Mouse (Mus musculus): Measurements from ENCODE around the gene Celf2.

The Celf2 gene

DNA sequence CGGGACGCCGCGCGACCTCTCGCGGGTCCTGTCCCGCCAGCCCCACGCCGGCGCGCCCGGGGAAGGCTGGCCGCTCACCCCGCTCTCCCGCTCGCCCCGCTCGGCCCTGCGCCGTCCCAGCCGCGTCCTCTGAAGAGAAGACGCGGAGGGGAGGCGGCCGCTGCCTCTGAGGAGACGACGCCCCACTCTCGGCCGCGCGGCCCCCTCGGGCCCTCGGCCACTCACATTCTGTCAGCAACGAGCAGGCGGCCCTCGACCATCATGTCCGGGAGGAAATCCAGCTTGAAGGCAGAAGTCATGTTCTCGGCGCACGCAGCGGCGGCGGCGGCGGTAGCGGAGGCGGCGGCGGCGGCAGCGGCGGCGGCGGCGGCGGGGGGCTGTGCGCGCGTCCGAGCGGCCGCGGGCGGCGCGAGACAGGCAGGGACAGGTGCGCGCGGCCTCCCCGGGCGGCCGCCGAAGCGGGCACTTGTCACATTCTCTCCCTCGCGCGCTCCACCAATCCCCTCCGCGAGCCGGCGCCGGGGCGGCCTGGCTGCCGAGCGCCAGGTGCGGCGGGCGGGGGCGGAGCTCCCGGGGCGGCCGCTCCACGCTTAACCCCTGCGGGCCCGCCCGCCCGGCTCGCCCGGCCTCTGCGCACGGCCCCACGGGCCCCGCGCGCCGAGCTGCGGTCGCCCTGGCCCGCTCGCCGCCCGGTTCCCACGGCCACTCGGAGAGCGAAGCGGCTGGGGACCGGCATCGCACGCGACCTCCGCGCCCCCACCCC, 637.1 kb downstream of the Celf2 start:
- DNase-seq (ENCODE audit: low read depth, low spot score) = peak; percentile 41

DNA sequence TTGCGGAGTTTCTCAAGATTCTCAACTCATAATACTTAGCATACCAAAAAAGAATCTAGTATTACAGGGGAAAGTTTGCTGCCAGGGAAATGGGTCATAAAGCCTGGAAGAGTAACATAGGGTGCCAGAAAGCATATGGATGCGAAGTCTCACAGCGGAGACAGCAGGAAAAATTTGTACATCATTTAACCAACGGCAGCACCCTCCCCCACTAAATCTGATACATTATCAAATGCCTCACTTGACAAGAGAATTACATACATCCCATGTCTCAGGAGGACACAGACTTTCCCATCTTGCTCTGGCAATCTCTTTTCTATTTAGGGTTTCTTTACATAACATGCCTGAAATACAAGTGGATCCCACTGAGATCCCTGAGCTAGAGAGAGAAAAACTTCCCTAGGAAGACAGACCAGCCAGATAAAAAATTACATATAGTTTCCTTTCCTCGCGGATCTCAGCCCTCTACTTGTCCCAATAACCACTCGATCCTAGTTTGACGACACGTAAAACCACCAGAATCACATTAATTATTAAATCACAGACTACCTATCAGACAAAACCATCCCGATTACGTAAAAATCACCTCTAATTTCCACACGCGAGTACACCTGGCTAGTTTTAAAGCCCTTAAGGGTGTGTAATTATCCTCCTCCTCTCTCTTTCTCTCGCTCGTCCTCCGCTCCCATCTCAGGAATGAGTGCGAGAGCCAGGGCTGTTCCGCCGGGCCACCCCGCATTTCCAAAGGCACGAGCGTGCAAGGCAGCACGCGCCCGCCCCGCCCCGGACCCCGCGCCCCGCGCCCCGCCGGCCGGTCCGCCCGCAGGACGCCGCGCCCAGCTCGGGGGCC, 637.9 kb downstream of the Celf2 start:
- DNase-seq (ENCODE audit: low read depth, low spot score) = no peak

DNA sequence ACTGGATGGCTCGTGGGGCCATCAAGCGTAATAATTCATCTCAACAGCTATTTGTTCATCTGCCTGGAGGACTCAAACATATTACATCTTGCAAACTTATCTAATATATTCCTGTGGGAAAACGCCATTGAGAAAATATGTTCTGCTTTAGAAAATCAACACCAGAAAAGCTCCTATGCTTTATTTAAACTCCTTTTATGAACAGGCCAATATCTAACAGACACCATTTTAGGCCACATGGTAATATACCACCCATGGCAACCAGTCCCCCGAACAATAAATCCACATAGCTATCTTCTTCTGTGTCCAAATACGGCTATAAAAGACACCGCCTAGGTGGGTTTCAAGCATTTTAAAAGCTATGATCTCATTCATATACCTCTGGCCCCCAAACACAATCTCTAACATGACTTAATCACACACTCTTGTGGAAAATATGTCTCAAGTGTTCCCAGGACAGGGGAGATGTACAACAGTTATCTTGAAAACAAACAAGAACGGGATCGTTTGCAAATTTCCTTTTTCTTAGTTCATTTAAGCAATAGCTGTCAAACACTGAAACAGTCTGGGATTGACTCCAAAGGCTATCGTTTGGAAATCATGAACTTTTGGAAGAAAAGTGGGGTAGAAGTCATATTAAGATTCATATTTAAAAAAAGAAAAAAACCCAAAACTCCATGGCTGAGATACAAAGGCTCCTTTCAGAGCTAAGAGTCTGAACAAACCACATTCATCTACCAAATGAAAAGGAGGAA, 639.2 kb downstream of the Celf2 start:
- no peak for DNase-seq (ENCODE audit: low read depth, low spot score)

DNA sequence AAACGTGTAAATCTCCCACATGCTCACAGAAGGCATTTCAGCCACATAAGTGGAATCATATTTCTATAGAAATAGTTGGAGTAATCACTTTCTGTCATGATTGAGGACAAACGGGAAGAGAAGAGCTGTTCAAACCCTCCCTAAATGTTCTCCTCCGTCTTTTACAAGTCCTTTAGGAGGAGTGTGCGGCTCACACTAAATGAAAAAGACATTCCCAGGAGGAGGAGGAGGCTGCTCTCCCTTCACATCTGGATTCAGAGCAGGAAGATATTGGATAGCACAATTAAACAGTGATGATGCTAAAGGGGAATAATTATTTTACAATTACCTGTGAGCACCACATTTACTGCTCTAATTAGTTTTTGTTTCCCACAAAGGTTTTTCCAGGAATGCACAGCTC, 642.1 kb downstream of the Celf2 start:
- no peak for DNase-seq (ENCODE audit: low read depth, low spot score)

DNA sequence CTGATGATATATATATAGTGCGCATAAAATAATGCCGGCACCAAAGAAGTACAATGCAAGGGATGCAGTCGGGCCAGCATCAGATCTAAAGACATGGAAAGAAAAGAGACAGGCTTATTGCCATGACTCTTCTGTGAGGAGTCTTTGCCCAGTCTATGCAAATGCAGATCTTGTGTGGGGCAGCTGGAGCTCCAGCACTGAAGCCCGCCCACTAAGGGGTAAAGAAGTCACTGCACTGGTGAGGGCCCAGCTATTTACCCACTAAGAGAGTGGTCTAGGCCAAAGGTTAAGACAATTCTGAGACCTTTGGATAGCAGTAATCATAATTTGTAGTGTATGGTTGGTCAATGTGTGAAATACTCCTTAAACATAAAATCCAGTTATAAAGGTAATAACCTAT, 643.6 kb downstream of the Celf2 start:
- DNase-seq (ENCODE audit: low read depth, low spot score) = no peak

DNA sequence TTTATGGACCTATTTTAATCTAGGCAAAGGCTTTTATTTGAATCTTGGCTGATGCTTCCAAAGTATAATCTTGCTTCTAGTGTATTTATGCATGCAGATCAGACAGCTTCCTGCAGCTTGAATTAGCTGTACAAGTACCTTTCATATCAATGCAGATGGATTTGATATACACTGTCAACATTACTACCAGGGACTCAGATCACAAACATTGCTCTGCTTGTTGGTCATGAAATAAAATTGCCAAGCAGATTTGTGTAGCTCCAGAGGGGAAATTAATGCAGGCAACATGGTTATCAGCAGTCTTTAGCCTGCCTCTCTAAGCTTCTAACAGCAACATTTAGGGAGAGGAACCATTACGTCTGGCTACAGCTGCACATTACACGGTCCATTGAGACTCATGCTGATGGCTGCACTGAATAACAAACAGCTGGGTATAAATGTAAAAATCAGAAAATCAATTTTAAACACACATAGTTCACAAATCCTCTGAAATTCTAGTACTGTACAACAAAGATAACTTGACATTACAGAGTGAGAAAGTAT, 659.2 kb downstream of the Celf2 start:
- DNase-seq (ENCODE audit: low read depth, low spot score) = no peak

DNA sequence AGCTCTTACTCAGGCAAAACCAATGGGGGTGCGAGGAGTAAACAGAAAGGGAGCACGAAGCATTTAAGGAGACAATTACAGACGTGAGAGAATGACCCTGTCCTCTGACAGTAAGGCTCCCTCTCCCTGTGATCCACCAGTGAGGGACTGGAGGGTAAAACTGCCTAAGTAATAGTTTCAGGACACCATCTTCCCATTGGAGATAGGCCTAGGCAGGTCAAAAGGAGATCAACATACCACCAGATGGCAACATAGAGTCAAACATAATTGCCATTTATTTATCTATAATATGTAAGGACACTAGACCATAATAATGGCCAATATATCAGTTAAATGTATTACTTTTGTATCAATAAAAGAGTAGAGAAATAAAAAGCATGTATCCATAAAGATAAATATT, 660.0 kb downstream of the Celf2 start:
- no peak for DNase-seq (ENCODE audit: low read depth, low spot score)

DNA sequence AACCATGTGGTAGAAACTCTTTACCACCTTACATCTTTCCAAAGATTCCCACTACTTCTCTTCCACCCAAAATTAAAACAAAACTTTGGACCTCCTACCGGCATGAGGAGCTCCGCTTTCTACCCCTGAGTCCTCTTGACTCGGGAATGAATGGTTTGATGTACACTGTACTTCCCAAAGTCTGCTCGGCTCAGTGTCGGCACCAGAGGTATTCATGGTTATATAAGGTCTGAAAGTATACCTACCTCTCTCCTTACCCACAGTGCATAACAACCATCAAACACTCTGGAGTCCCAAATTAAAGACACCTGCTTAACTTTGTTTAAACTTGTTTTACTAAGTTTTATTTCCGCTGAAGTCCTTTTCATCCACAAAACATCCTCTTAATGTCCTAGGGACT, 679.3 kb downstream of the Celf2 start:
- no peak for DNase-seq (ENCODE audit: low read depth, low spot score)

DNA sequence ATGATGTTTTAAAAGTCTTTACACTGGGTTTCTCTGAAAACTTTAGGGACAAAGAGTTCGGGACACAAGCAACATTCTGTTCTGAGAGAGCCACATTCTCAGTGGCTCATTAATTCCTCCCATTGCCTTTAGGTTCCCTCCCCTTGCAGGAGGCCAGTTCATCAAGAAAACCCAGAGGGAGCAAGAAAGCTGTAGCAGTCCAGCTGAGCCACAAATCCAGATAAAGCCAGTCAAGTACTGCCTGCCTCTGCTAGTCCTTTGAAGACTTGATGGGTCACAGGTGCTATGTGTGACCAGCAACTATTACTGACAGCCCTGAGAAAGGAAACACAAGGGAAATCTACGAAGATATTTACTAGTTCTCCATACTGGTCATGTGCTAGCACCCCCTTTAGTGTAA, 681.8 kb downstream of the Celf2 start:
- no peak for DNase-seq (ENCODE audit: low read depth, low spot score)

DNA sequence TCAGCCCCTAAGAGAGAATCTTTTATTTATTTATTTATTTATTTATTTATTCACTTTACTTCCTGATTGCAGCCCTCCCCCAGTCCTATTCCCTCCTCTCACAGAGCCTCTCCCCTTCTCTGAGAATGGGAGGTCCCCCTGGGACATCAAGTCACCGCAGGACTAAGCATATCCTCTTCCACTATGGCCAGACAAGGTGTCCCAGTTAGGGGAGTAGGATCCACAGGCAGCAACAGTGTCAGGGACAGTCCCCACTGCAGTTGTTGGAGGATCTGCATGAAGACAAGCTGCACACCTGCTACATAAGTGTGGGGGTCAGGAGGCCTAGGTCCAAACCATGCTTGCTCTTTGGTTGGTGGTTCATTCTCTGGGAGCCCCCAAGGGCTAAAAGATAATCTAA, 686.3 kb downstream of the Celf2 start:
- no peak for DNase-seq (ENCODE audit: low read depth, low spot score)

DNA sequence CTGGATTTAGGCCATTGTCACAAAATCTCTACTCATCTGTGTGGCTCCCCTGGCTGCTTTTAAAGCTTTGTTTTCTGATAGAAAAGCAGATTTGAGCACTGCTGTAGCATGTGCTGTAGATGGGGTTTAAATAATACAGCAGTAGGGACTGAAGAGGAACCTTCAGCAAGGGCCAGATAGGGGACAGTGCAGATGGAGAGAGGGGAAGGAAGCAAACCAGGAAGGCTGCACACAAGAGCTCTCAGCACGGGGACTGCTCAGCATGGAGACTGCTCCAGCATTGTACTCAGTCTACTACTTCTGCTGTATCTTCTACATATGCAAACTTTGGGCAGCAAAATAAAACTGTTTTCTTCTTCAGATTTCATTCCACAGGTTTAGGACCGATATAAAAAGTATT, 687.8 kb downstream of the Celf2 start:
- DNase-seq (ENCODE audit: low read depth, low spot score) = no peak

DNA sequence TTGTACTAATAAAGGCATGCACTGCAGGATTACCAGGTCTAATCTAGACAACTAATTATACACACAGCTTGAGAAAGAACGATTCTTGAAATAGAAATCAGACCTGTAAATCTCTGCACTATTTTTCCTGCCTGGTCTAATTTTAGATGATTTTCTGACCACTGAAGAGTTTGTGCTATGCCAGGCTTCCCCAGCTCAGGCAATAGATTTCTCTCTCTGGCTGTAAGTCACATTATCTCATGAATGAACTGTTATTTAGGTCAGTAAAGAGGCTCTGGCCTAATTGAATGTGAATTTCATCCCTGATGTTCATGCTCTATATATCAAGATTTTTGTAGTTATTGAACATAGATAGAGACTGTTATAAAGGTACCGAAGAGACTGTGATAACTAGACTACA, 694.1 kb downstream of the Celf2 start:
- no peak for DNase-seq (ENCODE audit: low read depth, low spot score)

DNA sequence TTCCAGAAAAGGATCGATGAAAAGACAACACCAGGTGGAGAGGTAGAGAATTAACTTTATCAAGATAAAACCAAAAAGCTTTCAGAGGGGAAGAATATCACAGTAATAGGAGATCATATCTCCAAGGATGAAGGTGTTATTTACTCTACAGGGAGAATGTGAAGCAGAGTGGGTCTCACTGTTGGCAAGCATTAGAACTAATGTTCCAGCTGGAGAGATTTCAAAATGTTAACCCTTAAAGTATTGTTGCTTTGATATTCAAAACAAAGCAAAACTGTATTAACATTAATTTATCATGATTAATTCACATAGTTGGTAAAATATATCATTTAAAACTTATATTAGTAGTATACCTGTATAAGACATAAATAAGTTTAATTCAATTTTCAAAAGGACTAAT, 700.6 kb downstream of the Celf2 start:
- no peak for DNase-seq (ENCODE audit: low read depth, low spot score)

DNA sequence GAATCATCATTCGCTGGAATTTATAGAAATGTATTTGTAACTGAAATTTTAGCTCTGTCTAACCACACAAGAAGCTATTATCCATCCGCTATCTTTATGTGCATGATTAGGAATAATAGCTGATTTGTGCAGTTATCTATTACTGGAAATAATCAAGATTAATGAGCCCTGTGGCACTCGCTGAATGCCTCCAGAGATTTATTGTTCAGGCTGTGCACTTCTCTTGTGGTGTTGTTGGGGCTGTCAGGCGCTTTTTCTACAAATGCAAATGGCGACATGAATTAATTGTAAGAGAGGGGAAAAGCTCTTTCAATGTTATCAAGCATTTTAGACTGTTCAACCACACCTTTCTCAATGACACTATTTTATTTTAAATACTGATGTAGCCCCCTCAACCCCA, 712.6 kb downstream of the Celf2 start:
- DNase-seq (ENCODE audit: low read depth, low spot score) = peak; percentile 17

DNA sequence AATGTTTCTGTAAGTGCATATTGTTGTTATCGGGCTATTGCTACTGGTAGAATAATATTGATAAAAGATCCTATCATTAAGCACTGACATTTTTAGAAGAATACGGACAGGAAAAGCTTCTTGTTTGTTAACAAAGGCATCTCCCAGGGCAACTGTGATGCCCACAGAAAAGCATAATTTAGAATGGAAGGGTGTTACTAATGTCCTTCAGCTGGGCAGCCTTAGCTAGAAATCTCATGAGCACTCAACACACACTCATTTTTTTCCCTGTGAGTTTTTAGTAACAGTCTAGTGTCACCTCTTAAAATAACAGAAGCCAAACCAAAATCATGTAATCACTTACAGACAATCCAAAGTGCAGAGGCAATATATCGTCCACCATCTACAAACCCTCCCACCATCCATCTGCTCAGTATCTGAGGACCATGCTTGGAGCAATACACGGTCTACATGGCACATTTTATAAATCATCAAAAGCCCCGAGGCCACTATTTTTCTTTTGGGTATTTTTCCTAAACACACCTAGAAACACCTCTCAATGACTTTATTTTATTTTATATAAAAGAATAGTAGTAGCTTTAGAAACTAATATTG, 713.3 kb downstream of the Celf2 start:
- no peak for DNase-seq (ENCODE audit: low read depth, low spot score)

DNA sequence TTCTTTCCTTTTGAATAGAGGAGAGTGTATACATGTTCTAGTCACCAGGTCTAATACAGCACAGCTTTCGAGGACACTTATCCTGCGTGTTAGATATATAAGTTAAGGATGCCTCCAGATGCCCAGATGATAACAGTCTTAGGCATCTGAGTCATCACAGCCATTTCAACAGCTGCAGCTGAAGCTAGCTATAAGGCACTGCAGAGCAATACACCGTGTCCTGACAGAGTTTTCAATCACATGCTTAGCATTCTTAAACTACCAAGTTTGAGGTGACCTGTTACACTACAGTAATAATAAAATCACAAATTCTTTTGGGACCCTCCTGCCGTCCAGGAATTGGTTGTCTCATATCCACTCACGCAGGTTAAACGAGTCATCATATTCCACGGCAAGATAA, 714.5 kb downstream of the Celf2 start:
- no peak for DNase-seq (ENCODE audit: low read depth, low spot score)

DNA sequence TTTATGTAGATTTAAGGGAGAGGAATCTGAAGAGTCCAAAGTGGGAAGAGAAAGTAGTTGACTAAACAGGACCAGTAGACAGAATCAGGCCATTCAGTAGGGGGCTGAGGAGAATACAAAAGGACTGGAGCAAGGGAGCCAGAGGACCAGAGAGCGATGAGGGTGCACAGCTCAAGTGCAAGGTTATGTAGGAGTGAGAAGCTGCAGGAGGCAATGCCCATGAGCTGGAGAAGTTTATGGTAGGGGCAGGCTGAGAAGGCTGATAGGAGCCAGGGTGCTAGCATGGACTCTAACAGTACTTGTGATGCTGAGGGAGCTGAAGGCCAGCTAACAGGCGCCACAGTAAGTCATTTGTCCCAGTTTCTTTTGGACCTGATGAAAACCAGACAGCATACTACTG, 718.5 kb downstream of the Celf2 start:
- no peak for DNase-seq (ENCODE audit: low read depth, low spot score)

DNA sequence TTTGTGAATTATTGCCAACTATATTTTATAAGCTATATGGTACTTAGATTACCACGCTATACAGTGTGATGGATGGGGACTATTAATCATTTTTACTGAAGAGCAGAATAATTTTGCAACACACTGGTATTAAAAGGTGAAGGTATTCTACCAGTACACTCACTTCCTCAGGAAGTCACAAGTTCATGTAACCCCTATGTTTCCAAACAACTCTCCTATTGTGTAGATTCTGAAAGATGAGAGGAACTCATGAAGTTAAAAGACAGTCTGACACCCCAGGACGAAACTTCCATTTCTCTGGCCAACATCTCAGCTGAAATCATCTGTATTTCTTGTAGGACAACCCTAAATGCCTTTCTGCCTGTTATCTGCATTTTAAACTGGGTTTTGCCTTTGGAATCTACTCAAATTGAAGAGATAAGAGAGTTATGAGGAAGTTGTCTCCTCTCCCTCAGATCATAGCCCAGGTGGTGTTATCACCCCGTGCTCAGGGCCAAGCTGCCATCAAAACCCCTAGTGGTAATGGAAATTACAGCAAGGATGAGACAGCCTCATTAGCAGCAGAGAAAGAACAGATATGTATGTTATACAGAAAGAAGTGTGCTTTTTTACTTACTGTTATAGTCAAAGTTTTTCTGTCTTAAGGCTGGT, 722.7 kb downstream of the Celf2 start:
- no peak for DNase-seq (ENCODE audit: low read depth, low spot score)

DNA sequence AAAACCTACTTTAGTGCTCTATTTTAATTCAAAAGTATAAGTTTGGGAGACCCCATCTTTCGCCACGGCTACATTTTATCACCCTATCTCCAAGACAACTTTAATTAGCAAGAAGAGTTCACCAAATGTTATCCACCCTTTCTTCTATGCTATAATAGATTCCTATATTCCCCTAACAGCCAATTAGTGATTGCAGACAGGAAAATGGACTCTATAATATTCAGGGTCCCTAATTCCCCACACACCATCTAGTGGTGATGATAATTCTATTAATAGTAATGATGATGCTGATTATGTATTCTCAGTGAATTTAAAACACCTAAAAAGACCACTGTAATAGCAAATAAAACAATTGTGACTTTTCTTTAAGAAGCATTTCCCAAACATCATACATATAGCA, 739.1 kb downstream of the Celf2 start:
- DNase-seq (ENCODE audit: low read depth, low spot score) = no peak

DNA sequence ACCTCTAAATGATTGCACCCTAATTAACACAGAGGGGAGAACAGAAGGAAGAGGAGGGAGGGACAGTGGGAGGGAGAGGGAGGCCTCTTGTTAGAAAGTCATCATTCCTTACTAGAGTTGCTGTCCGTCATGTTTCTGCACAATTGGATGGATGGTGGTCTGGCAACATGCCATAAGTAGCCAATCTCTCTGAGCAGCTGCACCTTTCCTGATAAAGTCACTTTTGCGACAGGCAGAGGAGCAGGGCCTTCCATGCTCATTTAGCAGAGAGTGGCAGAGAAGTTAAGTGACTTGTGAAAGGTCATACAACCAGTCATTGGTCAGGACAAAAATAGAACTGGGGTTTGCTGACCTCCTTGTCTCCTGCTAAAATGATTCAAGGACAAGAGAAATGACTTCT, 747.0 kb downstream of the Celf2 start:
- DNase-seq (ENCODE audit: low read depth, low spot score) = no peak

DNA sequence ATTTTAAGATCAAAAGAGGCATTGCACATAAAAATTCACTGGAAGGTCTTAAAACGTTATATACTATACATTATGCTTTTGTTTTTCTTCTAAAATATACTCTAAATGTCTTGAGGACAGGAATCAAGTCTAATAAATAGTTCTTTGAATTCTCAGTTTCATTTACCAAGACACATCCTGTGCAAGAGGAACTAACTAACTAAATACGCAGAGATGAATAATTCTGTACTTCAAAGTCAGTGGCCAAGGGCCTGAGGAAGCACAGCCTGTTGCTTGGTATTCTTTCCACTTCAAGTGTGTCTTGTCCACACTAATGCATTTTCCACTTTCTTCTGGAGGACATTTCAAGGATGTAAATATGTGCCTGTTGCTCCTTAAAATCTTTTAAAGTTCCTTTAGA, 766.2 kb downstream of the Celf2 start:
- no peak for DNase-seq (ENCODE audit: low read depth, low spot score)
